Mouse (Mus musculus) Patski (cell line): Measurements from ENCODE around the gene Lingo1. TPM values are rescaled to one million over a fixed set of nuclear protein-coding genes. Genes with fewer than 3 reads are reported as not detected.

ENCODE experiments used
- ATAC-seq: fragments of 100-300 bp; one replicate; pipeline ENCODE4 v1.8.0; 2021
- CTCF ChIA-PET: fragments of 350-600 bp; sonication (Branson Sonifier 250); formaldehyde crosslinking; loops from one replicate; lab custom pipeline; 2022; ENCODE audit warnings: inconsistent platforms; lab: Charles Lee
- POLR2A ChIA-PET: fragments of 350-600 bp; sonication (Branson Sonifier 250); formaldehyde crosslinking; loops from one replicate; lab custom pipeline; 2022; ENCODE audit warnings: antibody characterized with exemption, inconsistent platforms; lab: Charles Lee
- DNase-seq: peaks from one replicate; pipeline ENCODE4 v3.0.0-alpha.2; 2011; ENCODE audit warnings: low read depth, low spot score
- H3K27me3 ChIP-seq: fragments of 371-371 bp; one replicate; pipeline ENCODE4 v1.5.1; 2021
- CTCF ChIP-seq: fragments of 100-300 bp; IDR thresholded peaks from one replicate; pipeline ENCODE4 v1.5.1; 2021
- in situ Hi-C: fragments of 300-500 bp; cut with MboI; formaldehyde crosslinking; loops from 3 replicates; pipeline ENCODE4 v1.11.1; 2018; ENCODE audit warnings: low pct_unique_long_range_greater_than_20kb, mixed read lengths
- polyA plus RNA-seq: library from polyadenylated mRNA; unstranded; gene quantifications from one replicate; pipeline ENCODE4 v1.2.3, GENCODE M21; 2021

Lingo1 gene
- polyA plus RNA-seq, 1 experiment from 2014 or later, result 0.06 TPM

- ChIA-PET CTCF (no interaction called here), POLR2A (no interaction called here)
- no peak for TF ChIP-seq CTCF
- ATAC-seq (no peak), DNase-seq (no peak)
- in situ Hi-C loops, result no loop called here
- H3K27me3 ChIP-seq, result peaks cover 34% of the 10 kb centered on the region
These were observed 180.2 kb downstream of the Lingo1 start for GRCm38 (mm10) chr9:56616061-56616460.

GRCm38 (mm10) chr9:56612798-56613183 lies 183.5 kb downstream of the Lingo1 start:
- DNase-seq (no peak), ATAC-seq (no peak)
- peaks cover 20% of the 10 kb centered on the region for H3K27me3 ChIP-seq
- ChIA-PET CTCF (no interaction called here), POLR2A (no interaction called here)
- no peak for TF ChIP-seq CTCF
- in situ Hi-C loops, result no loop called here

- no peak for TF ChIP-seq CTCF
- CTCF ChIA-PET, result no interaction called here
- in situ Hi-C loops, result no loop called here
- no peak for DNase-seq
- H3K27me3 ChIP-seq, result peaks cover 14% of the 10 kb centered on the region
- POLR2A ChIA-PET, result no interaction called here
- ATAC-seq, result no peak
These were observed 184.1 kb downstream of the Lingo1 start for GRCm38 (mm10) chr9:56611912-56612797.

GRCm38 (mm10) chr9:56610955-56611354 lies 185.3 kb downstream of the Lingo1 start:
- ATAC-seq, result no peak
- ChIA-PET POLR2A (no interaction called here), CTCF (no interaction called here)
- no peak for DNase-seq
- no peak for TF ChIP-seq CTCF
- H3K27me3 ChIP-seq, result peaks cover 8% of the 10 kb centered on the region
- in situ Hi-C loops, result no loop called here

- POLR2A ChIA-PET, result no interaction called here
- DNase-seq, result no peak
- CTCF ChIA-PET, result no interaction called here
- ATAC-seq, result no peak
- peaks cover 8% of the 10 kb centered on the region for H3K27me3 ChIP-seq
- no peak for TF ChIP-seq CTCF
- in situ Hi-C loops, result no loop called here
These were observed 185.8 kb downstream of the Lingo1 start for GRCm38 (mm10) chr9:56610466-56610865.

- ATAC-seq (no peak), DNase-seq (no peak)
- H3K27me3 ChIP-seq, result peaks cover 6% of the 10 kb centered on the region
- POLR2A ChIA-PET, result no interaction called here
- in situ Hi-C loops, result no loop called here
- TF ChIP-seq CTCF, result no peak
- CTCF ChIA-PET, result no interaction called here
These were observed 186.8 kb downstream of the Lingo1 start for GRCm38 (mm10) chr9:56609486-56609885.

- DNase-seq (no peak), ATAC-seq (no peak)
- peaks cover 5% of the 10 kb centered on the region for H3K27me3 ChIP-seq
- CTCF ChIA-PET, result no interaction called here
- no peak for TF ChIP-seq CTCF
- POLR2A ChIA-PET, result no interaction called here
- in situ Hi-C loops, result no loop called here
These were observed 187.4 kb downstream of the Lingo1 start for GRCm38 (mm10) chr9:56608691-56609351.

GRCm38 (mm10) chr9:56606082-56606740 lies 190.1 kb downstream of the Lingo1 start:
- peaks cover 13% of the 10 kb centered on the region for H3K27me3 ChIP-seq
- in situ Hi-C loops, result no loop called here
- DNase-seq (no peak), ATAC-seq (no peak)
- POLR2A ChIA-PET, result no interaction called here
- CTCF ChIA-PET, result no interaction called here
- no peak for TF ChIP-seq CTCF

GRCm38 (mm10) chr9:56605443-56605806 lies 190.8 kb downstream of the Lingo1 start:
- ATAC-seq (no peak), DNase-seq (no peak)
- POLR2A ChIA-PET, result no interaction called here
- TF ChIP-seq CTCF, result no peak
- in situ Hi-C loops, result no loop called here
- CTCF ChIA-PET, result no interaction called here
- peaks cover 18% of the 10 kb centered on the region for H3K27me3 ChIP-seq

- in situ Hi-C loops, result no loop called here
- ATAC-seq, result no peak
These were observed 191.3 kb downstream of the Lingo1 start for GRCm38 (mm10) chr9:56604797-56605442.

More at GRCm38 (mm10) chr9:56604797-56605442, 191.3 kb downstream of the Lingo1 start:
- peaks cover 18% of the 10 kb centered on the region for H3K27me3 ChIP-seq
- DNase-seq, result no peak
- no peak for TF ChIP-seq CTCF
- ChIA-PET POLR2A (no interaction called here), CTCF (no interaction called here)
